Mouse (Mus musculus): ENCODE measurements at regions not wholly inside any gene's neighbourhood (a gene's known extent, or its start where the extent isn't known, plus 50 kb on each side); places are given as distances from the start of the nearest gene placed in this dataset.

DNA sequence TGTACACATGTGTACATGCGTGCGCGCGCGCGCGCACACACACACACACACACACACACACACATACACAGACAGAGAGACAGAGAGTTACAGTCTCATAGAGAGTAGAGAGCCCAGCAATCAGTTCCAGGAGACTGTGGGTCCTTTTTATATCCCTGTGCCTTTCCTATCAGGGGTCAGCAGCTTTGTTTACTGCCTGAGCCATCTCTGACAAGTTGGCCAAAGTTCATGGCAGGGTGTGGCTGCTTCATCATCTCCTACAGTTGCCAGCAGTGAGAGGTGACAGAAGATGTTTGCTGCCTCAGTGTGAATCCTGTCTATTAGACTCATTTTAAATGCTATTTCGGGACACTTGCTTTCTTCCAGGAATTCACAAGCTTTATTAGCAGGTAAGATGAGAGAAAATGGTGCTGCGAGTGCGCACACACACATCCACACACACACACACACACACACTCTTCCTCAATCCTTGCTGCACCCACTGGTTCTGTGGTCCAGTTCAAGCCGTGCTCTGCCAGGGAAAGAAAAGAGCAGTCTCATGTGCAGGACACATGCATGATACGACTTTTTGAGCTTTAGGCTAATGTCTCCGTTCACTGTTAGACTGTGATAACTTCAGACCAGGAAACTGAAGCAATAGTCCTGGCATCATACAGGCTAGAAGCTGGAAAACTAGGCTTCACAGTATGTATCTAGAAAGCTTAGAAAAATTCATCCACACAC is 234.9 kb upstream of the Map3k1 start:
- DNase-seq (ENCODE audit: low read depth in 1 of 2, low spot score in 2 of 2) = no peak
- TF ChIP-seq CTCF (IDR thresholded peaks at IDR 0.05; ENCODE audit: extremely low read depth, insufficient read depth, insufficient read length, insufficient replicate concordance) (no peak), POLR2A (IDR thresholded peaks at IDR 0.05; ENCODE audit: low read depth, low read length) (no peak)
- H3K4me3 ChIP-seq (ENCODE audit: extremely low read depth, insufficient read depth, insufficient read length) = no peak overlapping the region

DNA sequence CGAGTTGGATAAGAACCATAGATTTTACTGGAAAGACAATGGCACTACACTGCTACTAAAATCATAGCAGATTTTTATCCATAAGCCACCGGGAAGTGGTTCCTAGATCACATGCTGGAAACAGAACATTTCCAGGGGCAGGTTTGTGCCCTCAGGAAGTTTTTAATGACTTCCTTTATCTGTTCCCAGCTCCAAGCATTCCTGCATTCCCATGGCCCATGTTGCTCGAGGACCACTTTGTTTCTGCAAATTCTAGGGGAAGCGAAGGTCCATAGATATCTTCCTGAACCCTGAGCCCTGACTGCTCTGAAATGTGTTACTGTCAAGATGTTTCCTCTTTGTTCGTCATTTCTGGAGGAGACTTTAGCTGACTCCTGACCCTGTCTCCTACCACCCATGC is 235.6 kb upstream of the Map3k1 start:
- no peak for DNase-seq (ENCODE audit: low read depth in 1 of 2, low spot score in 2 of 2)
- no peaks in the 10 kb centered on the region for H3K4me1 ChIP-seq (ENCODE audit: control insufficient read depth, insufficient read depth, insufficient read length)
- WGBS = 71% methylated on average over 5 of the region's 5 CpGs
- no peak overlapping the region for H3K27ac ChIP-seq (ENCODE audit: insufficient read depth, low read length)
- no peaks in the 10 kb centered on the region for H3K36me3 ChIP-seq (ENCODE audit: control insufficient read depth, insufficient read depth, low read length)
- no peaks in the 10 kb centered on the region for H3K27me3 ChIP-seq (ENCODE audit: control insufficient read depth, insufficient read depth, low read length)
- no peak overlapping the region for H3K4me3 ChIP-seq (ENCODE audit: extremely low read depth, insufficient read depth, insufficient read length)
- no peak for TF ChIP-seq POLR2A (IDR thresholded peaks at IDR 0.05; ENCODE audit: low read depth, low read length)
- no peak for TF ChIP-seq CTCF (IDR thresholded peaks at IDR 0.05; ENCODE audit: extremely low read depth, insufficient read depth, insufficient read length, insufficient replicate concordance)

More for the DNA sequence above, 234.9 kb upstream of the Map3k1 start:
- WGBS = 95% methylated on average over 13 of the region's 13 CpGs
- no peaks in the 10 kb centered on the region for H3K27me3 ChIP-seq (ENCODE audit: control insufficient read depth, insufficient read depth, low read length)
- H3K27ac ChIP-seq (ENCODE audit: insufficient read depth, low read length) = no peak overlapping the region
- H3K36me3 ChIP-seq (ENCODE audit: control insufficient read depth, insufficient read depth, low read length) = no peaks in the 10 kb centered on the region
- H3K4me1 ChIP-seq (ENCODE audit: control insufficient read depth, insufficient read depth, insufficient read length) = no peaks in the 10 kb centered on the region

DNA sequence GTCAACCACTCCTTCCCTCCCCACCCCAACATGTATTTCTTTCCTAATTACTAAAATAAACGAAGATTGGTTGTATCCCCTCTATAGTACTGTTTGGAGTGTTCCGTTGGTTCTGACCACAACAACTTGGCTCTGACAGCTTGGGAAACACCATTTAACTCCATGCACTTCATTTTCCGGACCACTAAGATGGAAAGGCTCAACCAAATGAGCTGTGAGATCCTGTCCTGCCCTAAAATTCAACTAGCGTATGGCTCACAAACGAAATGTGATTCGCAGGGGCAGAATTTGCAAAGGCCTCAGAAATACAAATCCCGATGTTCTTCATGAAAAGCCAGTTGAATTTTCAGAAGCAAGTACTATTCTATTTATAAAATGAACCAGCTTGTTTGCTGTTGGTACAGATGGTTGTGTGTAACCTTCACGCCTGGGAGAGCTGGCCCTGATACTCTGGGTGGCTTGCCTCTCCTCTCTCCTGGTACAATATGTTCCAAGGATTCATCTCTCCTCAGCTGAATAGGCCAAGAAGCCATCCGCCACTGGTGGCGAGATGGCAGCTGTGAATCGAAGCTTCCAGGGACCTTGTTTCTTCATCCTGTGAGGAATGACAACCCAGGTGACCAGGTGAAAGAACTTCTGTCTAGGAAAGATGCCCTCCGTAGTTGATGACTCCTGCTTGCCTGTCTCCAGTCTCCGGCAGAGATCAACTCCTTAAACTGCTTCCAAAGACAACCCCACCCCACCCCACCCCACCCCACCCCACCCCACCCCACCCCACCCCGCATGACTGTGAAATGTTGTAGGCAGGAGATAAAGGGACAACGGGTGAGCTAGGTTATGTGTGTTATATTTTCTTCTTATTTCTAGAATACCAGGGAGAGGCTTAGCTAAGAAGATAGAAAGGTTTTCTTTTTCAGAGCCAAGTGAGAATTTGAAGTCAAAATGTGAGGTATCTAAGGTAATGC is 237.7 kb upstream of the Map3k1 start:
- Histone ChIP-seq H3K27ac (ENCODE audit: insufficient read depth, low read length) (no peak overlapping the region), H3K27me3 (ENCODE audit: control insufficient read depth, insufficient read depth, low read length) (no peaks in the 10 kb centered on the region), H3K4me1 (ENCODE audit: control insufficient read depth, insufficient read depth, insufficient read length) (no peaks in the 10 kb centered on the region), H3K4me3 (ENCODE audit: extremely low read depth, insufficient read depth, insufficient read length) (no peak overlapping the region), H3K36me3 (ENCODE audit: control insufficient read depth, insufficient read depth, low read length) (no peaks in the 10 kb centered on the region)
- WGBS = 89% methylated on average over 15 of the region's 15 CpGs
- no peak for TF ChIP-seq POLR2A (IDR thresholded peaks at IDR 0.05; ENCODE audit: low read depth, low read length)
- no peak for TF ChIP-seq CTCF (IDR thresholded peaks at IDR 0.05; ENCODE audit: extremely low read depth, insufficient read depth, insufficient read length, insufficient replicate concordance)
- DNase-seq (ENCODE audit: low read depth in 1 of 2, low spot score in 2 of 2) = no peak

DNA sequence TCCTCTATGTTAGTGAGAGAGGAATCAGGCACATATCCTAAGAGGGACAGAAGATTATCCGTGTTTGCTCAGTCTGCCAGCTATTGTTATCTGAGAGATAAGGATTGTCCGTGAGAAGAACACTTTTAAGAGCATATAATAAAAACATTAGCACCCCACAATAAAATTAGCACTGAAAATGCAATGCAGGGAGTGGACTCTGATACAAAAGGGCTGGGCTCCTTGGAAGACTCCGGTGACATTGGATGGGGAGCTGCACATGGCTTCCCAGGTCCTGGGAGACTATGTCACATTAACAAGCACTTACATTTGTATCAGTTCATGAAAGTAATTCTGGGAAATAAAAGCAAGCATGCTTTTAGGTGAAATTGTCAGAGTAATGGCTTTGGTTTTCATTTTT is 238.6 kb upstream of the Map3k1 start:
- no peaks in the 10 kb centered on the region for H3K4me1 ChIP-seq (ENCODE audit: control insufficient read depth, insufficient read depth, insufficient read length)
- H3K27me3 ChIP-seq (ENCODE audit: control insufficient read depth, insufficient read depth, low read length) = no peaks in the 10 kb centered on the region
- TF ChIP-seq CTCF (IDR thresholded peaks at IDR 0.05; ENCODE audit: extremely low read depth, insufficient read depth, insufficient read length, insufficient replicate concordance) = no peak
- no peak for TF ChIP-seq POLR2A (IDR thresholded peaks at IDR 0.05; ENCODE audit: low read depth, low read length)
- WGBS = 86% methylated on average over 3 of the region's 3 CpGs
- no peak overlapping the region for H3K27ac ChIP-seq (ENCODE audit: insufficient read depth, low read length)
- no peak overlapping the region for H3K4me3 ChIP-seq (ENCODE audit: extremely low read depth, insufficient read depth, insufficient read length)
- no peaks in the 10 kb centered on the region for H3K36me3 ChIP-seq (ENCODE audit: control insufficient read depth, insufficient read depth, low read length)
- DNase-seq (ENCODE audit: low read depth in 1 of 2, low spot score in 2 of 2) = no peak

DNA sequence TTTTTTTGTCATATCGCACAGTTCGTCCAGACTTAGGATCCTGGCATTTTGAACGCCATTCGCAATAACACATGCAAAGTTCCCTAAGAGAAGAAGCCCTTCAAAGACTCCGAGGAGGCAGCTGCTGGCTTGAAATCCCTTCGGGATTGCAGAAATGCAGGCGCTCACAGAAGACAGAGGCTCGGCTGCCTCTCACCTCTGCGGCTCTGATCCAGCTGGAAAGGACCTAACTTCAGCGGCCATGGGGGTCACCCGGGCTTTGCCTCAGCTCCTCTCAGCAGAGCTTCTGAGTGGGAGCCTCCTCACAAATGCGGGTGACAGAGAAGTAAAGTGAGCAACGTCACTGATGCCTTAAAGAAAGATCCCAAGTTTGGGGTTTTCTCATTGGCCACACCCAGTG is 239.1 kb upstream of the Map3k1 start:
- H3K4me3 ChIP-seq (ENCODE audit: extremely low read depth, insufficient read depth, insufficient read length) = no peak overlapping the region
- no peak for TF ChIP-seq POLR2A (IDR thresholded peaks at IDR 0.05; ENCODE audit: low read depth, low read length)
- TF ChIP-seq CTCF (IDR thresholded peaks at IDR 0.05; ENCODE audit: extremely low read depth, insufficient read depth, insufficient read length, insufficient replicate concordance) = no peak
- no peak overlapping the region for H3K27ac ChIP-seq (ENCODE audit: insufficient read depth, low read length)
- no peaks in the 10 kb centered on the region for H3K36me3 ChIP-seq (ENCODE audit: control insufficient read depth, insufficient read depth, low read length)
- H3K27me3 ChIP-seq (ENCODE audit: control insufficient read depth, insufficient read depth, low read length) = no peaks in the 10 kb centered on the region
- H3K4me1 ChIP-seq (ENCODE audit: control insufficient read depth, insufficient read depth, insufficient read length) = no peaks in the 10 kb centered on the region
- no peak for DNase-seq (ENCODE audit: low read depth in 1 of 2, low spot score in 2 of 2)
- WGBS = 93% methylated on average over 13 of the region's 13 CpGs

DNA sequence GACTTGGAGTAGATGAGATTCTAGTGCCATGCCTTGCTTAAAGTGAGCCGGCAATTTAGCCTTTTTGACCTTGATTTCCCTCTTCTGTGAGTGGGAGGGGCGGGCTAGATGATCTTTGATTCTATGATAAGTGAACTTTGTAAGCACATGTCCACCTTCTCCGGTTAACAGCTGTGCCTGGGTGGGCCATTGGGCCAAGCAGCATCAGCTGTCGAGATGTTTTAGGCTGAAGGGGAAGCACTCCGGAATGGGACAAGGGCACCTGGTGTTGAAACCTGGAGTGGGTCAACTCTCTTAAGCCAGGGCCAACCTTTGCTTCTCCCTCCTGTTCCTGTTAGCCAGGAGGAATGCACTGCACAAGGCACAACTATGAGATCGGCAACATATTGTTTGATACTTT is 239.5 kb upstream of the Map3k1 start:
- H3K27me3 ChIP-seq (ENCODE audit: control insufficient read depth, insufficient read depth, low read length) = no peaks in the 10 kb centered on the region
- H3K27ac ChIP-seq (ENCODE audit: insufficient read depth, low read length) = no peak overlapping the region
- no peaks in the 10 kb centered on the region for H3K4me1 ChIP-seq (ENCODE audit: control insufficient read depth, insufficient read depth, insufficient read length)
- H3K36me3 ChIP-seq (ENCODE audit: control insufficient read depth, insufficient read depth, low read length) = no peaks in the 10 kb centered on the region
- TF ChIP-seq POLR2A (IDR thresholded peaks at IDR 0.05; ENCODE audit: low read depth, low read length) (no peak), CTCF (IDR thresholded peaks at IDR 0.05; ENCODE audit: extremely low read depth, insufficient read depth, insufficient read length, insufficient replicate concordance) (no peak)
- WGBS = 93% methylated on average over 6 of the region's 6 CpGs
- no peak overlapping the region for H3K4me3 ChIP-seq (ENCODE audit: extremely low read depth, insufficient read depth, insufficient read length)
- DNase-seq (ENCODE audit: low read depth in 1 of 2, low spot score in 2 of 2) = no peak

Data from spleen, adult 2 months (tissue).